ENCODE assay signal across 23 mouse cellular contexts in the genomic region with DNA sequence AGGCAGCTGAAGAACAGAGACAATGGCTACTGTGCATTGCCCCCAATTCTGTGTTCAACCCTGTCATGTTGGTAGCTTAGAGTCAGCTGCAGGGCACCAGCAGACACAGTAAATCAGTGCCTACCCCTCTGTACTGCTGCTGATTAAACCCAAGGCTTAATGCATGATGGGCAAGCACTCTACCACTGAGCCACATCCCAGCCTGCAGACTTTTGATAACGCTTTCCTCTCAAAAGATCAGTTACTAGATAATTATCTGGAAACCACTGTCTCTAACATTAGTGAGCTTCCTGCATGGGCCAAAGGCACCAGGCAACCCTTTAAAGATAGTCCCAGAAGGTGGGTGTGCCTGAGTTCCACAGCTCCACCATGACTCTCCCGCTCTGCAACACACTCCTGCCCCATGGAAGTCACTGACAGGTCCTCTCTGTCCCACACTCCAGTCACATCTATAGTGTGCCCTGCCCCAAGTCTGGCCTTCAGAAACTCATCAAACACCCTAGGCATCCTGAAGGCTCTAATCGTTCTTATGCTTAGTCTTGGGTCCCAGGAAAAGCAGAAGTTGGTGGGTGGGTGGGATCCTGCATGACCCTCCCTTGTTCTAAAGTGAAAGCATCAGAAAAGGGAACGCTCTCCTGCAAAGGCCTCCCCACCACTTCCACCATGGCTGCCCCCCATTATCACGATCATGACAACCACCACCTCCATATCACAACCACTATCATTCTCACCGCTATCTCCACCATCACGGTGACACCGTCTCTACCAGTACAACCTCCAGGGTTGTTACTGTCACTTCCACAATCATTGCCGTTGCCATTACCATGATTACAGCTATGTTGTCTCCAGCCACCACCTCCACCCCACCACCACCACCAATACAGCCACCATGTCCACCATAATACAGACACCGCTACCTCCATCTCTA. TPM values are rescaled to one million over a fixed set of nuclear protein-coding genes. Genes with fewer than 3 reads are reported as not detected.
DNase-seq lines count a peak whose midpoint lies in the region; ATAC-seq and TF ChIP-seq lines count a peak whose summit lies in the region.
"Had no signal": no experiment of that assay in that cellular context is flagged by ENCODE, and none has a peak within 500 bp of the region (broad histone marks: within the 10 kb centered on the region; RNA-seq: fewer than 3 reads in every experiment).

No protein-coding gene starts in this region.

- DNase-seq in 416B (ENCODE audit: low read depth) (peak; percentile 96), MEL (ENCODE audit: low read depth, low spot score) (peak; percentile 69)
- peak; percentile 62 for DNase-seq in induced T-regulatory cell, adult 2 months (ENCODE audit: low read depth)
- DNase-seq in lung, postnatal 25 days (ENCODE audit: low spot score) = no peak
- DNase-seq in thymus, adult 2 months = no peak
- DNase-seq in thymus, postnatal 10 days (ENCODE audit: low spot score in 2 of 2) = no peak
- DNase-seq: adrenal gland, postnatal 14 days; cerebellum, adult 11-12 months; cerebellum, adult 9-10 months; cerebellum, postnatal 25 days; forebrain, postnatal 0 days; gastrocnemius, postnatal 36 days; heart, adult 18-20 months; heart, postnatal 10 days; heart, postnatal 4 days had no signal

- H3K27me3 ChIP-seq in MEL (ENCODE audit: control insufficient read depth in 1 of 2, insufficient read depth in 2 of 2, low read length in 2 of 2) = peaks cover 8 to 12% of the 10 kb centered on the region in 2 experiments
- H3K27me3 ChIP-seq in thymus, adult 2 months (ENCODE audit: control insufficient read depth, insufficient read depth, low read length) = no peaks in the 10 kb centered on the region

- no peaks in the 10 kb centered on the region for H3K9me3 ChIP-seq in MEL (replicated peaks; ENCODE audit: insufficient read depth, low read length)
- H3K9me3 ChIP-seq: embryonic facial prominence, embryonic 13.5 days; forebrain, embryonic 13.5 days; heart, embryonic 10.5 days; hindbrain, embryonic 12.5 days had no signal

- no peak overlapping the region for H3K27ac ChIP-seq in MEL (ENCODE audit: control insufficient read depth, low read depth, low read length)
- H3K27ac ChIP-seq in thymus, adult 2 months (ENCODE audit: control insufficient read depth, insufficient read depth, low read length) = no peak overlapping the region
- H3K27ac ChIP-seq: embryonic facial prominence, embryonic 13.5 days; forebrain, embryonic 13.5 days; heart, embryonic 10.5 days; hindbrain, embryonic 12.5 days had no signal

- peak; percentile 49 to 70; a peak in 2 of 4 replicates for TF ChIP-seq EP300 in MEL (IDR thresholded peaks at IDR 0.05; ENCODE audit: low read depth in 1 of 2, low read length in 2 of 2)

- WGBS in thymus, adult 2 months = 21% methylated on average over 10 of the region's 10 CpGs

- H3K9ac ChIP-seq in MEL (ENCODE audit: control insufficient read depth, low read depth, low read length, poor library complexity, severe bottlenecking) = no peak overlapping the region
- H3K9ac ChIP-seq: embryonic facial prominence, embryonic 13.5 days; forebrain, embryonic 13.5 days; forebrain, postnatal 0 days; hindbrain, embryonic 12.5 days had no signal

- TF ChIP-seq RAD21 in MEL (IDR thresholded peaks at IDR 0.05; ENCODE audit: low read depth, low read length) = no peak

- H3K4me3 ChIP-seq in MEL (ENCODE audit: control insufficient read depth in 1 of 2, insufficient read depth in 1 of 2, low read depth in 2 of 2, low read length in 2 of 2) = peak overlapping the region in 1 of 2 experiments; percentile 12; a peak in 1 of 4 replicates
- H3K4me3 ChIP-seq in thymus, adult 2 months (ENCODE audit: control insufficient read depth, insufficient read depth, low read length) = no peak overlapping the region
- H3K4me3 ChIP-seq: embryonic facial prominence, embryonic 13.5 days; forebrain, embryonic 13.5 days; heart, embryonic 10.5 days; hindbrain, embryonic 12.5 days had no signal

- TF ChIP-seq POLR2A in MEL (IDR thresholded peaks at IDR 0.05; ENCODE audit: control insufficient read depth in 1 of 2, insufficient read depth in 1 of 2, low read depth in 1 of 2, low read length in 2 of 2, poor library complexity in 1 of 2) = no peak
- no peak for TF ChIP-seq POLR2A in thymus, adult 2 months (IDR thresholded peaks at IDR 0.05; ENCODE audit: control insufficient read depth, extremely low read depth, insufficient read depth, low read length, poor library complexity)

- peaks cover 2 to 15% of the 10 kb centered on the region in 2 experiments; a peak in 3 of 4 replicates for H3K4me1 ChIP-seq in MEL (ENCODE audit: control insufficient read depth in 1 of 2, insufficient read depth in 2 of 2, low read length in 2 of 2)
- peaks cover 4% of the 10 kb centered on the region; the same call in 1 of the 2 replicates for H3K4me1 ChIP-seq in thymus, adult 2 months (replicated peaks; ENCODE audit: control insufficient read depth, insufficient read depth, low read length)
- H3K4me1 ChIP-seq: embryonic facial prominence, embryonic 13.5 days; forebrain, embryonic 13.5 days; hindbrain, embryonic 12.5 days had no signal

- ATAC-seq in monocyte, adult 5-6 weeks (replicated peaks; ENCODE audit: insufficient number of reproducible peaks, low FRiP score, low TSS enrichment, poor library complexity, severe bottlenecking) = peak; percentile 30; the same call in 1 of the 2 replicates
- ATAC-seq: activated CD4-positive, CD25-positive, alpha-beta regulatory T cell, adult 4 months; forebrain, embryonic 13.5 days; forebrain, postnatal 0 days; hindbrain, embryonic 16.5 days; Patski had no signal

- H3K79me2 ChIP-seq in MEL (ENCODE audit: control insufficient read depth, insufficient read depth, low read length, poor library complexity) = no peaks in the 10 kb centered on the region

- TF ChIP-seq CTCF in MEL (IDR thresholded peaks at IDR 0.05 in 2 of 3, conservative IDR thresholded peaks at IDR 0.05 in 1 of 3; ENCODE audit: control insufficient read depth in 1 of 3, insufficient read depth in 1 of 3, low read depth in 2 of 3, low read length in 3 of 3, poor library complexity in 1 of 3, severe bottlenecking in 1 of 3) = no peak
- TF ChIP-seq CTCF in thymus, adult 2 months (IDR thresholded peaks at IDR 0.05; ENCODE audit: borderline replicate concordance, control insufficient read depth, extremely low read depth, insufficient read depth, low read length, poor library complexity) = no peak

- H3K36me3 ChIP-seq in MEL (ENCODE audit: control insufficient read depth in 1 of 2, insufficient read depth in 2 of 2, low read length in 2 of 2) = peaks cover 0 to 7% of the 10 kb centered on the region in 2 experiments; a peak in 2 of 4 replicates
- no peaks in the 10 kb centered on the region for H3K36me3 ChIP-seq in thymus, adult 2 months (ENCODE audit: control insufficient read depth, insufficient read depth, low read length)
- H3K36me3 ChIP-seq: embryonic facial prominence, embryonic 13.5 days; heart, embryonic 10.5 days; hindbrain, embryonic 12.5 days had no signal

TF ChIP-seq in MEL, 35 proteins besides CTCF, POLR2A, EP300 and RAD21:
- TF ChIP-seq TBP (IDR thresholded peaks at IDR 0.05; ENCODE audit: low read depth, low read length) = peak; percentile 50; the same call in 1 of the 2 replicates
- TF ChIP-seq CHD1 (IDR thresholded peaks at IDR 0.05; ENCODE audit: low read depth, low read length) = no peak
- TF ChIP-seq GATA1 (IDR thresholded peaks at IDR 0.05; ENCODE audit: low read depth, low read length) = peak; percentile 84
- peak; percentile 26; the same call in 1 of the 2 replicates for TF ChIP-seq ETS1 (IDR thresholded peaks at IDR 0.05; ENCODE audit: low read depth, low read length)
- TF ChIP-seq ZC3H11A (IDR thresholded peaks at IDR 0.05; ENCODE audit: low read depth, low read length) = no peak
- peak; percentile 92 for TF ChIP-seq TCF12 (IDR thresholded peaks at IDR 0.05; ENCODE audit: low read depth, low read length)
- TF ChIP-seq SMC3 (IDR thresholded peaks at IDR 0.05; ENCODE audit: low read depth, low read length) = peak; percentile 4; the same call in 1 of the 2 replicates
- TF ChIP-seq RCOR1 (IDR thresholded peaks at IDR 0.05; ENCODE audit: low read depth, low read length) = peak; percentile 96
- peak; percentile 65 for TF ChIP-seq TAL1 (IDR thresholded peaks at IDR 0.05; ENCODE audit: low read length)
TF ChIP-seq in MEL: peak in this region for 7.

RNA-seq across cellular contexts. Expression of a gene that starts 11.7 kb away (rescaled TPM):
- total RNA-seq in MEL (2012; rRNA removed) = not detected in 2 replicates
- not detected for polyA plus RNA-seq in MEL (2012; ENCODE audit: insufficient read depth in 1 of 2, insufficient read length in 2 of 2, low read depth in 1 of 2, low replicate concordance in 2 of 2, missing spikeins in 1 of 2)
- 25.3 to 119 TPM (median 30.9 TPM) in 3 replicates for total RNA-seq in monocyte, adult 5-6 weeks (2017)
- polyA plus RNA-seq in thymus, adult 2 months (2012; rRNA removed) = 4.0 TPM in 2 replicates
- total RNA-seq: heart, postnatal 10 days; heart, postnatal 4 days had no signal
- polyA plus RNA-seq: Patski had no signal

RNA-seq across cellular contexts. Expression of a gene that starts 47.9 kb away (rescaled TPM):
- 10.3 and 11.7 TPM in 2 replicates for total RNA-seq in MEL (2012; rRNA removed)
- 10 to 100 TPM in 1 of 2 experiments, not detected in 1; 33.5 TPM for polyA plus RNA-seq in MEL (2012; ENCODE audit: insufficient read depth in 1 of 2, insufficient read length in 2 of 2, low read depth in 1 of 2, low replicate concordance in 2 of 2, missing spikeins in 1 of 2)
- total RNA-seq in monocyte, adult 5-6 weeks (2017) = 23.2 to 34.3 TPM (median 24.7 TPM) in 3 replicates
- 7.3 and 8.8 TPM in 2 replicates for polyA plus RNA-seq in thymus, adult 2 months (2012; rRNA removed)

RNA-seq across cellular contexts. Expression of a gene that starts 53.0 kb away (rescaled TPM):
- total RNA-seq in MEL (2012; rRNA removed) = 8.3 and 11.5 TPM in 2 replicates
- polyA plus RNA-seq in MEL (2012; ENCODE audit: insufficient read depth in 1 of 2, insufficient read length in 2 of 2, low read depth in 1 of 2, low replicate concordance in 2 of 2, missing spikeins in 1 of 2) = 10 to 100 TPM in 1 of 2 experiments, not detected in 1; 18.9 TPM
- 10.0 to 13.1 TPM (median 11.3 TPM) in 3 replicates for total RNA-seq in monocyte, adult 5-6 weeks (2017)
- 36.7 and 37.7 TPM in 2 replicates for polyA plus RNA-seq in thymus, adult 2 months (2012; rRNA removed)

Comparison
In these comparisons a context has a peak if more than half of its experiments do, and no peak if none do; other contexts are left out.
1. DNase-seq: peak in 416B (single experiment), MEL (single experiment) and induced T-regulatory cell, adult 2 months (single experiment); none in lung, postnatal 25 days (single experiment), thymus, adult 2 months (single experiment) and thymus, postnatal 10 days (0 of 2).
2. RNA of a gene that starts 11.7 kb away (total RNA-seq): 25.3 to 119 TPM in monocyte, adult 5-6 weeks; not detected in MEL; every median in the first group is over 10 times any median in the second.